Mouse (Mus musculus): Measurements from ENCODE around the gene Itgb1bp1.

Itgb1bp1 gene

DNA sequence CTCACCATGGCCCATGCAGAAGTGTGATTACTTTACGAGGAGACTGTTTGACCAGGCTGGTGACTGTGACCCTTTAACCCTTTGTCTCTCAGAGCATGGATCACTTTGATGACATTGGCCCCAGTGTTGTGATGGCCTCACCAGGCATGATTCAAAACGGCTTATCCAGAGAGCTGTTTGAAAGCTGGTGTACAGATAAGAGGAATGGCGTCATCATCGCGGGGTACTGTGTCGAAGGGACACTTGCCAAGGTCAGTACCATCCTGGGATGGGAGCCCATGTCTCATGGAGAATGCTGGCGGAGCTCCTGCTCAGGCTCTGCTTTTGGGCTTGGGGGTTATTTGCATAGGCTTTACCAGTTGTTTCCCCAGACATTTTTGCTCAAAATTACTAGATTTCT, 15.2 kb upstream of the Itgb1bp1 start:
- no peak for DNase-seq (ENCODE audit: low spot score)

DNA sequence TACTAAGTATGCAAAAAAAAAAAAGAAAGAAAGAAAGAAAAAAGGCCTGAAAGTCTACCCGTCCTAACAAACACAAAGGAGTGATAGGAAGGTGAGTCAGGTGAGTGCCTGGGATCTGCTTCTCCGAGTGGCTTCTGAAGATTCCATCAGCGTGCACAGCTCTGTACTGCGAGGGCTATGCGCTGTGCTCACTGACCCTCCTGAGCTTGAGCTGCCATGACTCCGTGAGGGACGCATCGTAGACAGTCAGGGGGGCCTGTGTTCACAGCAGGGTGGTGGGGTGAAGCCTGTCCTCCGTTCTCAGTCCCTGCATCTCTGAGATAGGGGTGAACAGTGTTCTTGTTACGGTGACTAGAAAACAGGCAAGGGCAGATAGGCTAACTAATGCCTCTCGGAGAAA, 12.8 kb upstream of the Itgb1bp1 start:
- no peak for DNase-seq (ENCODE audit: low spot score)

DNA sequence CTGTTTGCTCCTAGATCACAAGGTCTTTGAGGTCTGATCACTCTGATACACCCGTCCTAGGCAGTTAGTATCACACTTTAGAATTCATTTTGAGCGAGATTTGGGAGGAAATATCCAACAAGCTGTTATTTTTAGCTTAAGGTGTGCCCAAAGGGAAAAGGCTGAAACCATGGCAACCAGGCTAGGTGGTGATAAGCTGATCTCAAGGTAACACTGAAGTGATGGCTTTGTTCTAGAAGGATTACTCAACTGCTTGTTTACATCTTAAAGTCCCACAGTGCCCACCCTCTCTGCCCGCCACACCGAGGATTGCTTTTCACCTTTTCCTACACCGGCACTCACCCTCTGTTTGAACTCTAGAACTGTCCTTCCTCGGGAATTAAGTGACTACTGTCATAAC, 3.6 kb upstream of the Itgb1bp1 start:
- DNase-seq (ENCODE audit: low spot score): no peak

DNA sequence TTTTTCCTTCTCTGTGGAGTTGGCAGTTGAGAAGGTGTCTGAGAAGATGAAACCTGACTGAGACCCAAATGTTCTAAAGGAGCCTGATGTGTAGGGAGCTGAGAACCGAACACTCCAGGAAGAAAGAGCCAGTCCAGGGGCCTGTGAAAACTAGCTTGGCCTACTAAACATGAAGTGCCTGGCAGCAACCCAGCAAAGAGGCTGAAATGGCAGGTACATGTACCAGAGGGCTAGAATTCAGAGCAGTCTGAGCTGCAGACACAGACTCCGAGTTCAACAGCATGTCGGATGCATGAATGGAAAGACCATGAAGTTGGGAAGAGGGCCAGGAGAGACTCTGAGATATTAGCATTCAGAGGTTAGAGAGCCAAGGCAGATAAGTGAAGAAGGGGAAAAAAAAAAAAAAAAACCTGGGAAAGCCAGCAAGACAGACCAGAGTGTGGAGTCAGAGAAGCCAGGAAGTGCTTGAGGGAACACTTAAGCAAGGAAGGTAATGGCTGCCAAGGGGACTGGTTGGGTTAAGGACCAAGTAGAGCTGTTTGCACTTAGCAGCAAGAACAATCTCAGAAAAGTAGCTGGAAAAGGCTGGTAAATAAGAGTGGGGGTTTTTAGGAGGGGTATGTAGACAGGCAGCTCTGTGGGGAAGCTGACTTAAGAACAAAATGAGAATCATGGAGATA, 2.8 kb upstream of the Itgb1bp1 start:
- DNase-seq (ENCODE audit: low spot score): no peak

DNA sequence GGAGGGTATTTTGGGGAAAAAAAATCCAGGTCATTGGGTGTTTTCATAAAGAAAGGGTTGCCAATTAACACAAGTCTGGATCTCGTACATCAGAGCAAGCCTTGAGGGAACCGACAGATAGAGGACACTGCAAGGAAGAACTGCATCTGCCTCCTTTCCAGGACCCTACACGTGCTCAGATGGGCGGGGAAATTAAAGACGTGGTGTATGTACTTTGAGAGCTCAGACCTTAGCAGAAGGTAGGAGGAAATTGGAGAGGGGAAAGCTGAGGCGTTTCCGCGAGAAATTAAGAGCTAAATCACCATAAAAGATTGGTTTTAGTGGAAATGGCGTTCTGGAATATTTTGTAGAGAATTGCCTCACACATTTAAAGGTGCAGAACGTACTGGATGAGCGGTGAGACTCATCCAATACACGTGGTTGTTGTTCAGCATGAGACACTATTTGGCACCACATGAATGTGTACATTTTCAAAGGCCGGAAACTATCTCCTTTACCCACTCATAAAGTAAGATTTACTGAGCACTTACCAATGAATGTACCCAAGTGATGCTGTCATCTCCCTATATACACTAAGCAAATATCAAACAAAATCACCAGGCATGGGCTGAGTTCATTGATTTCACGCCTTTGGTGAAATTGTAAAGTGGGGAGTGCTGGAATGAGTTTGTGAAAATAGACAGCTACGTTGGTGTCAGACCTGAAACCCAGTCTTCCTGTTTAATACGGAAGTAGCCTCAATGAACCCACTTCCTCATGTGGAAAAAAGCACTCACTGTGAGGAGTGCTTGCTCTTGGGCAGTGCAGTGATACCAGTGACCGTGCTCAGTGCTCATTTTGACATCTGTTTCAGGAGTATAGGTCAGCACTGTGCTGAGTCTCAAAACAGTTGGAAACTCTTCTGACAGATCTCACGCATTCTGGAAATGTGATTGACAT, 897 bp upstream of the Itgb1bp1 start:
- peak; percentile 57 for DNase-seq (ENCODE audit: low spot score)

DNA sequence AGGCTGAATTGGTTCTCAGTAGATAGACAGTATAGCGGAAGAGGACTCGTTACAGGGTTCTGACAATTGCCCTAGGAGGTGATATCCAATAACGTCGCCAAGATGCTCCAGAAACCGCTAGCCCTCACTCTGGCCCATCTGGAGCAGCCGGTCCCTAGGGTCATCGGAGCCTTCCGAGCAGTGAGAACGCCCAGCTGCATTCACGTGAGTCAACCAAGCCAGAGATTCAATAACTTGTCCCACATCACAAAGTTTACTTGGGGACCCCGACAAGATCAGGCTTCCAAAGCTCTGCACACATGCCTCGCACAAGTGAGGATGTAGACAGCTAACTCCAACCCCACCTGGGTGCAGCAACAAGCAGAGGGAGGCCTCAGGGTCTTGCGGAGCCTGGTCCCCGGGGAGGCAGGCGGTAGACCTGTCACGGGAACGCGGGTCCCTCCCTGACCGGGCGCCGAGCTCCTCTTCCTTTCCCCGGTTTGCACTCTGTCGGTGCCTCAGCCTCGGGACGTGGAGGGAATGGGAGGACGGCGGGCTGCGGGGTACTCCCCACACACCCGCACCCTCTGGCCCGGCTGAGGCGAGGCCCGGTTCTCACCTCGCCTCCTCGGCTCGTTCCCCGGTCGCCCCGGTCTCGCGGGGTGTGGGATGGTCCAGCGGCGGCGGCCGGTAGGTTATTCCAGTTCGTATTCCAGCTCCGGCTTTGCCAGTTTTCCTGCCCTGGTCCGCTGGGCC, 409 bp downstream of the Itgb1bp1 start:
- DNase-seq (ENCODE audit: low spot score): no peak

DNA sequence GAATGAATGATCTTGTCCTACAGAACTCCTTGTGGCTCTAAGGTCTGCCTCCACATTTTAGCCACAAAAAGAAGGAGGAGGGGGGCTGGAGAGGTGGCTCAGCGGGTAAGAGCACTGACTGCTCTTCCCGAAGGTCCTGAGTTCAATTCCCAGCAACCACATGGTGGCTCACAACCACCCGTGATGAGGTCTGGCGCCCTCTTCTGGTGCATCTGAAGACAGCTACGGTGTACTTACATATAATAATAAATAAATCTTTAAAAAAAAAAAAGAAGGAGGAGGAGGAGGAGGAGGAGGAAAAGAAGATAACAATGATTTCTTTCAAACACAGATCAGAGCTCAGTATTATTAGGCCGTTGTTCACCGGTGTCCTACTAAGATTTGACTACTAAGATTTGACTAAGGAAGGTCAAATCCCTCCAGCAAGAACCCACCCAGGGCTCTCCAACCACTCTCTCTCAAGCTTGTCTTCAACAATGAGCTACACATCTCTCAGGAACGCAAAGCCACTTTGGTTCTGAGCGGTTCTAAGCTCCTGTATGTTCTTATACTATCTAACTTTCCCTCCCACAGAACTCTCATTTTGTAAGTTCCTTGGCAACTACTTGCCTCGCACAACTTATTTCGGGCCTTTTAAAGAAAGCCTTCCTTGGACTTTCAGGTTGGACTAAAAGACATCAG, 1.2 kb downstream of the Itgb1bp1 start, which contains the start of gene Cpsf3:
TSS of gene Cpsf3 (plus strand) at position 631 of the 681 bp plus-strand sequence.
- DNase-seq (ENCODE audit: low spot score): no peak

DNA sequence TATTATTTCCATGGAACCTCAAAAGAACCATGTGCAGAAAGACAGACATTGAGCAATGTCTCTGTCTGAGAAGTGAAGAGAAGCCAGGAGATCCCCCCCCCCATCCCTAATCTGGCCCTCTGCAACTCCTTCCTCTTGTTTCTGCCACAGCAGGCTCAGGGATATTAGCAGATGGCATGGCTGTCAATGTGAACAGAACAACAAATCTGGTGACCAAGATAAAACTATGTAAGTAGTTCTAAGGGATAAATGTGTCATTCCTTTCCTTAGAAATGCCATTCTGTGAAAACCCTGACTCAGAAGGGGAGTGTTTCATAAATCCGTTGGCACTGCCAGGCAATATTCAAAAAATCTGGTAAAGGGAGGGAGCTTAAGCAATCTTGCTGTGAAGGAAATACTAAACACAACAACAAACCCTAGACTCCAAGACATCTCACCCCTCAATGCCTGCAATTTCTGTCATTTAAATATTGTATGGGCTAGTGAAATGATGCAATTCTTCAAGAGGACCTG, 8.7 kb downstream of the Itgb1bp1 start:
- DNase-seq (ENCODE audit: low spot score): no peak

DNA sequence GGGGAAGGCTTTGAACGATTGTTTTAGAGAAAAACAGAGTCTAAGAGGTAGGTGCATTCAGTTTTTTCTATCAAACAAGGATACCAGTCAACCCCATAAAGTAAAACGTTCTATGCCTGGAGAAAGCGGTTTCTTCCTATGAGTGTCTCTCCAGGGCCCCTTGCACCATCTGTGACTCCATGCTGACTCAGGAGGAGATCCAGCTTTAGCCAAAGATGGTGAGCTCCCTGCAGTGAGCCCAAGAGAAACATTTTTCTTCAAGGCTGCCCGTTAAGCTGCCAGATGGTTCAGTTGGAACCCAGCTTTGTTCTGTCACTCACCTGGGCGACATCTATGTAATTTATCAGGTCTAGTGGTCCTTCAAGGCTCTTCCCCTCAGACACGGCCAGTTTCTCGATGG, 11.6 kb downstream of the Itgb1bp1 start:
- DNase-seq (ENCODE audit: low spot score): no peak

DNA sequence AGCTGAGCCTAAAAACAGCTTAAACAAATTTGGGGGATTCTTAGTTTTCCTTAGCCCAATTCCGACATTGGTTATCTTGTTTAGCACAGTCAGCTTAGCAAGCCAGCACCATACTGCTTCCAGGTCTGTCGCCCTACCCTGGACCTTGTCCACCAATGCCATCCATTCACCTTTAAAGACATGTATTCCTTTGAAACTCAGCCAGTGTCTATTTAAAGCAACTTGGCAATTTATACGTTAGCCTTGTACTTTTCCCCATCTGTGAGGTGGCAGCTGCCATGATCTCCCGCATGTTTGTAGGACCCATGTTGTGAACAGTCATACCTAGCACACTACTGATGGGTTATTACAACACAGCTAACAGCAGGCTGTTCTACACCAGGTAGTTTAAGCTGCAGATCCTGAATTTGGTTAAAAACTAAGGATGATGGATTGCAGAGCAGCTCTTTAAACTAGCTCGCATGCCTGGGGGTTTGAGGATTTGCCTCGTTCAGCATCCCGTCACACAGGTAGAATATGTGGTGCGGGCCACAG, 17.9 kb downstream of the Itgb1bp1 start:
- no peak for DNase-seq (ENCODE audit: low spot score)

DNA sequence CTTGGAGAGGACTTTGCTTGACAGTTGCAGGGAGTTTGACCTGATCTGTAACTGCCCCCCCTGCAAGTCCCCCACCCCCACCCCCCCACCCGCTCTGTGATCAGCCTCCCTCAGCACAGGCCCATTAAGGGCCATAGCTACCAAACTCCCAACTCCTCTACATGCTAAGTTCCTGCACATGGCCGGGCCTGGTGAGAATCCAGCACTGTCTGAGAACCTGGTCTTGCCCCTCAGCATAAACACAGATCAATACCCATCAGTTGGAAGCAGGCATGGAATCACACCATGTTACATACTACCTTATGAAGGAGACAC, 19.3 kb downstream of the Itgb1bp1 start:
- no peak for DNase-seq (ENCODE audit: low spot score)

DNA sequence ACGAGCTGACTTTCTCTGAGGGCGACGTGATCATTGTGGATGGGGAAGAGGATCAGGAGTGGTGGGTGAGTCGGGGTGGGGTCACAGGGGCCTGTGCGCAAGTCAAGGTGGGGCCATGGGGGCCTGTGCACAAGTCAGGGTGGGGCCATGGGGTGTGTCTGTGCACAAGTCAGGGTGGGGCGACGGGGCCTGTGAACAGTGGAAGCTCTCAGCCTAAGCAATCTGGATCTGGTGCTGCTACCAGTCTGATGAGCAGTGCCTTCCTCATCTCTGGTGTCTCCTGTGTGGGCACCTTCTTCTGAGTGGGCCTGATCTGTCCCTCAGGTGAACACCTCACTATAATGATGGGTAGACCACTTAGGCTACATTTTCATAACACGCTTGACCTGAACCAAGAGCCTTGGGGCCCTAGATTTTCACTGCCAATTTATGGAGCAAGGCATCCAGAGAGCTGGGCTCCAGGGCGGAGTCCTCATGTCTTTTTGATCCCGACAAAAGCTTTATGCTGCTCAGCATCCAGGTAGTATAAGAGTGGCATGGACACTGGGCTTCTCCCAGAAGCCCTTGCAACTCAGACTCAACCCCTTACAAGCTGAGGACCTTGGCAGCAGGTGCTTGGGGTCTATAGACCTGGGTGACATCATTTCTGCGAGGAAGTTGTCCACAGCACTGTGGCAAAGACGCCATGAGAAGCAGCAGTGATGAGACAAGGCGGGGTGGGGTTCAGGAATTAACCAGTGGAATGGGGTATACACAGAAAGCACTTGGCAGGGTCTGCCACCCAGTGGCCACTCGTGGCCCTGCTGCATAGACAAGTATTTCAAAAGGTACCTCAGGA, 19.9 kb downstream of the Itgb1bp1 start:
- DNase-seq (ENCODE audit: low spot score): no peak

DNA sequence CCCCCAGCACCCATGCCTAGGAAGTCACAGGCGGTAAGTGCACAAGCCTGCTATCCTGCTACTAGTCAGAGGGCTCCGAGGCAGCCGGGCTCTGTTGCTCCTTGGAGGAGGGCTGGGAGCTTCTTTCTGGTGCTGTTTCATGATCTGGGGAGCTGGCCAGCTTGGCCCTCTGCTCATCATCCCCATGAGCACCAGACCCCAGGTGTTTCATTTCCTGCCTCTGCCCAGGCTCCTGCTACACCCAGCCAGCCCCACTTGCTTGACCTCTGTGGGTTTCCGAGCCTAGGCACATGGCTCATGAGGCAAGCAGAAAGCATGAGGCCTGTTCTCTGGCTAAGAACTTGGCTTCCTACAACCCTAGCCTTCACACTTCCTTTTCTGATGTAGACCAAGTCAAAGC, 20.6 kb downstream of the Itgb1bp1 start:
- DNase-seq (ENCODE audit: low spot score): no peak

DNA sequence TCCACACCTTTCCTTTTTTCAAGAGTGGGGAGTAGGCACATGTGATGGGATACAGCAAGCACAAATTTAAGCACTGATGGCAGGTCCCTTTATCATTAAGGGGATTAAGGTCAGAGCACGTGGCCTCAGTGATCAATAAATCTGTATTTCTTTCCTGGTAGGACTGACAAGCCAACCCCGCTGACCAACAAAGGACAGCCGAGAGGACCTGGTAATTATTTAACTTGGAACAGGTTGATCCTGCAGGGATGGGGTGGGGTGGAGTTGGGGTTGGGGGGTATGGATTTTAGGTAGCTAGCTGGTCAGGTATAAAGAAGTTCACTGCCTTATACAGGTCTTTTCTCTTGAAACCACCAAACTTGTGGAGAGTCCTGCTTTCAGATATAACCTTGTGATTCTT, 21.1 kb downstream of the Itgb1bp1 start:
- no peak for DNase-seq (ENCODE audit: low spot score)

DNA sequence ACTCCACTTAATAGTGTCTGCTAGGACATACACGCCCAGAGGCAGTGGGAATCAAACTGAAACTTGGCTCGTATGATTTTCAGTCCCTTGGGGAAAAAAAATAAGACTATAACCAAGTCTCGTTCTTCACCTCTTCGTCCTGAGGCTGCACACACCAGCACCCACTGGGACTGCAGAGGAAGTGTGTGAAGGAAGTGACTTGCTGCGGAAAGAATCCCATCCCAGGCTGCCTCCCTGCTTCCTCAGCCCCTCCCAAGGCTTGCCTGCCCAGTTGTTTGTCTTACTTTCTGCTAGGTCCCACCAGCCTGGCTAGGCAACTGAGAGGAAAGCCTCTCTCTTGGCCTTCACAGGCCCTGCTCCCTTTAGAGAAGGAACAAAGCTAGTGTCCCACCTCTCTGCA, 21.8 kb downstream of the Itgb1bp1 start:
- DNase-seq (ENCODE audit: low spot score): no peak

DNA sequence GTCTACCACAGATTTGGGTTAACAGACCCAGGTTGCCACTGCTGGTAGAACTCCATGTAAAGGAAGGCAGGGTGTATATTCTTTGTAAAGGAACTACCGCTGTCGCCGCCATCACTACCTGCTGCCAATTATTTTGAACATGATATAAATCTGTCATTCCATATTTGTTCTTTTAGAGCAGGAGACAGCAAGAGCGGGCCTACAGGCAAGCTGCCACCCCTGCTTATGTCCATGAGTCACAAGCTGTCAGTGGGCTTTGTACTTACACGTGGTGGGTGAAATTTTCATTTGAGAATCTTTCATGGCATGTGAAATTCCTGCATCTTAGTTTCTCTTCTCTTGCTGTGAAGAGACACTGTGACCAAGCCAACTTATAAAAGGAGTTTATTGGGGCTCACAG, 22.8 kb downstream of the Itgb1bp1 start:
- DNase-seq (ENCODE audit: low spot score): no peak

DNA sequence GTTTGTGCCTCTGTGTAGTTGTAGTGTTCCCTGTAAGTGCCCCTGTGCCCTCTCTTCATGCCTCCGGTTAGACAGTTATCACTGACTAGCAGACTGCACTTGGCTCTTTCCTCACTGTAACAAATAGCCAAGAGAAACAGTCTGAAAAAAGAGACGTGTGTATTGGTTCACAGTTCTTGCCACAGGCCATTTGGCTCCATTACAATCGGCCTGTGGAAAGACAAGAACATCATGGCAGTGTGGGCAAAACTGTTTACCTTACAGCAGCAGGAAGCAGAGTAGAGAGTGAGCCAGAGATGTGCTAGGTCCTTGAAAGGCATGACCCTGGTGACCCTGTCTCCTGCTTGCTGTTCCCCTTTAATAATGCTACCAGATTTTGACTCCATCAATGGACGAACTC, 24.6 kb downstream of the Itgb1bp1 start:
- no peak for DNase-seq (ENCODE audit: low spot score)

DNA sequence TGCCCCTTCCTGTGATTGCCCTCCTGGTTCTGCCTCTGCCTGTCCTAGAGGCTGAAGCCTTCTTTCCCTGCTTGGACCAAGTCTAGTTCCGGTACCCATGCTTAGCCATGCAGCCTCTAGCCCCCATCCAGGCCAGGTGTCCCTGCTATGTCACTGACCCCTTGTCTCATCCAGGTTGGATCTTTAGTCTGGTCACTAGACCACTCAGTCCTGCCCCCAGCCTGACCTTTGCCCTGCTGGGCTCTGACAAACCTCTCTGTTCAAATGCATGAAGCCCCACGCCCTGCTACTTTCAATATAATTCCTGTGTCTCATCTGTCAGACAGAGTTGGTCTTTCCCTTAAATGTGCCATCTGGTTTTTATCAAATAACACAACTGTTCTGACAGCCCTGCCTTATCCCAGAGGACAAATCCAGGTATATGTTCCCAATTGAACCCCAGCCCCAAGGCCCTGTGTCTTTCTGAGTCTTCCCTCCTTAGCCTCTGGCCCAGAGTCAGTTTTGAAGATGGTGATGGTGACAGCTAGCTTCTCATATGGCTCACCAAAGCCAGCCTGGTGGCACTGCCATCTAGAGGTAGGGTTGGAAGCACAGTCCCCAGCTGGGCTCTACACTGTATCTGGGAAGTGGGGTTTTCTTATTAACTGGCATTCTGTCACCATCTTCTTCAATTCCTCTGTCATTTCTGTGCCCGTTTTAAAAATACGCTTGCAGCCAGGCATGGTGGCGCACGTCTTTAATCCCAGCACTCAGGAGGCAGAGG, 25.4 kb downstream of the Itgb1bp1 start:
- no peak for DNase-seq (ENCODE audit: low spot score)

DNA sequence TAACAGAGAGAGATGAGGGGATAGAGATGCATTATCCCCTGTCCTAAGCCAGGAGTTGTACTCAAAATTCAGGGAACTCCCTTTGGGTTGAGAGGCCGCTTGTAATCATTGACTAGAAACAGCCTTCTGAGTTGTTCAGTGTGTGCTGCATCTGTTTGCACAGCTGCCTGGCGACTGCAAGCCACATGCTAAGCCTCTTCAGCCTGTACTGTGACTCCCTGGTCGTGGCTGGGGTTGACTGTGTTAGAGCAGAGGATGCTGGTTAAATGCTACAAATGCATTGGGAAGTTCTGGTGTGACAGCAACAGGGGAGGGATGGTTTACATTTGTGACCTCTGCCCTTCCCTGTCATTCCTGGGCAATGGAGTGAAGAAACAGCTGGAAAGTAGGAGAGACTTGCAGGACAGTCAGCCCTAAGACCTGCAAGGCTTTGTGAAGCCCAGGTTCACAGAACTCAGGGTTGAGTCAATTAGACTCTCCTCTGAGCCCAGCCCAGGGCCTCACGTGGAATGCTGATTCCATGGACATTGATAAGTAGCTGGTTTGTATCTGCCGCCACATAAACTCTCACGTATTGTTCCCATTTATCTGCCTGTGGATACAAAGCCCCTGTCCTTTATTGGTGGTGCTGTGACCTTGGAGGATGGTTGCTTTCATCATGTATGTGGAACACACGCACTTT, 38.2 kb downstream of the Itgb1bp1 start:
- no peak for DNase-seq (ENCODE audit: low spot score)
